ENCODE assay signal across 28 mouse cellular contexts in genomic region chr10:77798164-77798920, GRCm38 (mm10). TPM values are rescaled to one million over a fixed set of nuclear protein-coding genes. Genes with fewer than 3 reads are reported as not detected.
A peak's percentile ranks its signal among the peaks of the same experiment; 100 is the strongest.
DNase-seq lines count a peak whose midpoint lies in the region; ATAC-seq and TF ChIP-seq lines count a peak whose summit lies in the region.
"Not testable (repeated sequence)": the region's sequence is repeated elsewhere in the genome, so short reads cannot be mapped to it uniquely, and the experiment has no call there.
"Had no signal": no experiment of that assay in that cellular context is flagged by ENCODE, and none has a peak within 500 bp of the region (broad histone marks: within the 10 kb centered on the region; RNA-seq: fewer than 3 reads in every experiment).

No protein-coding gene starts in this region.

- not testable (repeated sequence) for TF ChIP-seq CTCF in heart, postnatal 0 days (IDR thresholded peaks at IDR 0.05; ENCODE audit: low read depth)

- not testable (repeated sequence) for TF ChIP-seq EP300 in heart, postnatal 0 days (IDR thresholded peaks at IDR 0.05; ENCODE audit: low read depth)

- not testable (repeated sequence) for H3K4me2 ChIP-seq in forebrain, embryonic 11.5 days (ENCODE audit: low read depth, low read length, severe bottlenecking); heart, postnatal 0 days (ENCODE audit: low read depth, low read length); hindbrain, embryonic 12.5 days (replicated peaks); midbrain, embryonic 14.5 days (ENCODE audit: low read length)

- not testable (repeated sequence) for H3K9ac ChIP-seq in forebrain, embryonic 11.5 days (ENCODE audit: low read length); heart, postnatal 0 days (replicated peaks; ENCODE audit: low read depth, low read length); hindbrain, embryonic 12.5 days; midbrain, embryonic 14.5 days (replicated peaks; ENCODE audit: low read length)

- 28% methylated on average over 3 of the region's 3 CpGs for WGBS in forebrain, embryonic 11.5 days
- WGBS in heart, postnatal 0 days = 30% methylated on average over 3 of the region's 3 CpGs
- 37% methylated on average over 3 of the region's 3 CpGs for WGBS in hindbrain, embryonic 12.5 days
- WGBS in midbrain, embryonic 14.5 days = 45% methylated on average over 3 of the region's 3 CpGs

- not testable (repeated sequence) for ATAC-seq in forebrain, embryonic 11.5 days (replicated peaks; ENCODE audit: low FRiP score); hindbrain, embryonic 12.5 days (ENCODE audit: low FRiP score); midbrain, embryonic 14.5 days (ENCODE audit: low FRiP score, low TSS enrichment)
- ATAC-seq in heart, postnatal 0 days (ENCODE audit: insufficient read depth, low read depth) = peak; percentile 17; the same call in 1 of the 2 replicates

- not testable (repeated sequence) for H3K4me1 ChIP-seq in forebrain, embryonic 11.5 days (replicated peaks; ENCODE audit: control insufficient read depth, insufficient read depth, low read length); heart, postnatal 0 days (ENCODE audit: control insufficient read depth, insufficient read depth); midbrain, embryonic 14.5 days (ENCODE audit: control insufficient read depth, insufficient read depth, low read length)
- peaks cover 14% of the 10 kb centered on the region for H3K4me1 ChIP-seq in hindbrain, embryonic 12.5 days

- peak; percentile 48 for DNase-seq in cerebellum, adult 11-12 months
- DNase-seq in forebrain, embryonic 11.5 days (ENCODE audit: low spot score); heart, postnatal 0 days (ENCODE audit: low spot score); midbrain, embryonic 14.5 days: not testable (repeated sequence)
- peak; percentile 91 for DNase-seq in heart, adult 11 months
- peak; percentile 20 for DNase-seq in lung, postnatal 10 days

- H3K36me3 ChIP-seq in forebrain, embryonic 11.5 days (ENCODE audit: control insufficient read depth, insufficient read depth, low read length); heart, postnatal 0 days (replicated peaks; ENCODE audit: control insufficient read depth, insufficient read depth, low read length); hindbrain, embryonic 12.5 days; midbrain, embryonic 14.5 days (ENCODE audit: control insufficient read depth, insufficient read depth, low read length): not testable (repeated sequence)

- H3K4me3 ChIP-seq in forebrain, embryonic 11.5 days (ENCODE audit: low read depth, low read length); heart, postnatal 0 days (ENCODE audit: low read depth, low read length); hindbrain, embryonic 12.5 days; midbrain, embryonic 14.5 days (replicated peaks; ENCODE audit: low read depth, low read length): not testable (repeated sequence)

- peak overlapping the region; percentile 14 for H3K27ac ChIP-seq in forebrain, embryonic 11.5 days (ENCODE audit: low read depth, low read length)
- not testable (repeated sequence) for H3K27ac ChIP-seq in heart, postnatal 0 days (ENCODE audit: low read depth)
- peak overlapping the region; percentile 40; the same call in 1 of the 2 replicates for H3K27ac ChIP-seq in hindbrain, embryonic 12.5 days
- H3K27ac ChIP-seq in midbrain, embryonic 14.5 days (replicated peaks; ENCODE audit: low read depth, low read length) = peak overlapping the region; percentile 37; the same call in 1 of the 2 replicates

- H3K9me3 ChIP-seq in forebrain, embryonic 11.5 days (ENCODE audit: control insufficient read depth, low read length); heart, postnatal 0 days (replicated peaks; ENCODE audit: control insufficient read depth, low read length); hindbrain, embryonic 12.5 days (replicated peaks); midbrain, embryonic 14.5 days (ENCODE audit: control insufficient read depth, low read length): not testable (repeated sequence)

- H3K27me3 ChIP-seq in forebrain, embryonic 11.5 days (ENCODE audit: control insufficient read depth, insufficient read depth, low read length); heart, postnatal 0 days (ENCODE audit: control insufficient read depth, insufficient read depth, low read length); hindbrain, embryonic 12.5 days; midbrain, embryonic 14.5 days (ENCODE audit: control insufficient read depth, insufficient read depth, low read length): not testable (repeated sequence)

RNA-seq across cellular contexts. Expression of gene Gm19668, which starts 0.6 kb away (rescaled TPM):
- not detected in 2 replicates for polyA plus RNA-seq in forebrain, embryonic 11.5 days (2014; fragmentation: Nextera tagmentation; extraction: Ambion mirVana)
- total RNA-seq in heart, postnatal 0 days (2014; rRNA removed; ENCODE audit: low replicate concordance) = not detected in 2 replicates
- not detected in 2 replicates for polyA plus RNA-seq in heart, postnatal 0 days (2015; fragmentation: Nextera tagmentation; extraction: Ambion mirVana)
- polyA plus RNA-seq in hindbrain, embryonic 12.5 days (2016; fragmentation: Nextera tagmentation; extraction: Ambion mirVana) = not detected in 2 replicates
- polyA plus RNA-seq in midbrain, embryonic 14.5 days (2014; fragmentation: Nextera tagmentation; extraction: Ambion mirVana) = not detected in 2 replicates
- total RNA-seq: adrenal gland, postnatal 25 days; common myeloid progenitor, adult 5-6 weeks; ES-E14; gastrocnemius, adult 8-10 months; layer of hippocampus, postnatal 10 days; left cerebral cortex, adult 2 months; left cerebral cortex, postnatal 36 days; neutrophil, adult 5-6 weeks had no signal
- polyA plus RNA-seq: gonadal fat pad, adult 2 months; heart, embryonic 12.5 days; hindbrain, embryonic 14.5 days; inflammation-experienced regulatory T-cells, adult 6 months; kidney, embryonic 16.5 days; limb, embryonic 15.5 days; liver, embryonic 14.5 days; lung, embryonic 16.5 days; macrophage; midbrain, embryonic 15.5 days; small intestine, adult 2 months; stomach, embryonic 16.5 days had no signal

RNA-seq across cellular contexts. Expression of gene Gm9639, which starts 3.5 kb away (rescaled TPM):
- not detected in 2 replicates for polyA plus RNA-seq in forebrain, embryonic 11.5 days (2014; fragmentation: Nextera tagmentation; extraction: Ambion mirVana)
- not detected in 2 replicates for total RNA-seq in heart, postnatal 0 days (2014; rRNA removed; ENCODE audit: low replicate concordance)
- polyA plus RNA-seq in heart, postnatal 0 days (2015; fragmentation: Nextera tagmentation; extraction: Ambion mirVana) = not detected in 2 replicates
- polyA plus RNA-seq in hindbrain, embryonic 12.5 days (2016; fragmentation: Nextera tagmentation; extraction: Ambion mirVana) = not detected in 2 replicates
- polyA plus RNA-seq in midbrain, embryonic 14.5 days (2014; fragmentation: Nextera tagmentation; extraction: Ambion mirVana) = not detected in 2 replicates
- total RNA-seq: adrenal gland, postnatal 25 days; common myeloid progenitor, adult 5-6 weeks; ES-E14; gastrocnemius, adult 8-10 months; layer of hippocampus, postnatal 10 days; left cerebral cortex, adult 2 months; left cerebral cortex, postnatal 36 days; neutrophil, adult 5-6 weeks had no signal
- polyA plus RNA-seq: gonadal fat pad, adult 2 months; heart, embryonic 12.5 days; hindbrain, embryonic 14.5 days; inflammation-experienced regulatory T-cells, adult 6 months; kidney, embryonic 16.5 days; limb, embryonic 15.5 days; liver, embryonic 14.5 days; lung, embryonic 16.5 days; macrophage; midbrain, embryonic 15.5 days; small intestine, adult 2 months; stomach, embryonic 16.5 days had no signal

RNA-seq across cellular contexts. Expression of gene Gm7137, which starts 10.3 kb away (rescaled TPM):
- not detected in 2 replicates for polyA plus RNA-seq in forebrain, embryonic 11.5 days (2014; fragmentation: Nextera tagmentation; extraction: Ambion mirVana)
- not detected in 2 replicates for total RNA-seq in heart, postnatal 0 days (2014; rRNA removed; ENCODE audit: low replicate concordance)
- polyA plus RNA-seq in heart, postnatal 0 days (2015; fragmentation: Nextera tagmentation; extraction: Ambion mirVana) = not detected in 2 replicates
- not detected in 2 replicates for polyA plus RNA-seq in hindbrain, embryonic 12.5 days (2016; fragmentation: Nextera tagmentation; extraction: Ambion mirVana)
- polyA plus RNA-seq in midbrain, embryonic 14.5 days (2014; fragmentation: Nextera tagmentation; extraction: Ambion mirVana) = not detected in 2 replicates
- total RNA-seq: adrenal gland, postnatal 25 days; common myeloid progenitor, adult 5-6 weeks; ES-E14; gastrocnemius, adult 8-10 months; layer of hippocampus, postnatal 10 days; left cerebral cortex, adult 2 months; left cerebral cortex, postnatal 36 days; neutrophil, adult 5-6 weeks had no signal
- polyA plus RNA-seq: embryonic facial prominence, embryonic 15.5 days; gonadal fat pad, adult 2 months; heart, embryonic 12.5 days; hindbrain, embryonic 14.5 days; inflammation-experienced regulatory T-cells, adult 6 months; kidney, embryonic 16.5 days; limb, embryonic 15.5 days; liver, embryonic 14.5 days; lung, embryonic 16.5 days; macrophage; midbrain, embryonic 15.5 days; small intestine, adult 2 months; stomach, embryonic 16.5 days had no signal

RNA-seq across cellular contexts. Expression of gene Gm9507, which starts 13.3 kb away (rescaled TPM):
- not detected in 2 replicates for polyA plus RNA-seq in forebrain, embryonic 11.5 days (2014; fragmentation: Nextera tagmentation; extraction: Ambion mirVana)
- total RNA-seq in heart, postnatal 0 days (2014; rRNA removed; ENCODE audit: low replicate concordance) = not detected in 2 replicates
- not detected in 2 replicates for polyA plus RNA-seq in heart, postnatal 0 days (2015; fragmentation: Nextera tagmentation; extraction: Ambion mirVana)
- polyA plus RNA-seq in hindbrain, embryonic 12.5 days (2016; fragmentation: Nextera tagmentation; extraction: Ambion mirVana) = not detected in 2 replicates
- not detected in 2 replicates for polyA plus RNA-seq in midbrain, embryonic 14.5 days (2014; fragmentation: Nextera tagmentation; extraction: Ambion mirVana)
- total RNA-seq: adrenal gland, postnatal 25 days; common myeloid progenitor, adult 5-6 weeks; ES-E14; gastrocnemius, adult 8-10 months; layer of hippocampus, postnatal 10 days; left cerebral cortex, adult 2 months; left cerebral cortex, postnatal 36 days; neutrophil, adult 5-6 weeks had no signal
- polyA plus RNA-seq: gonadal fat pad, adult 2 months; heart, embryonic 12.5 days; hindbrain, embryonic 14.5 days; inflammation-experienced regulatory T-cells, adult 6 months; kidney, embryonic 16.5 days; limb, embryonic 15.5 days; liver, embryonic 14.5 days; lung, embryonic 16.5 days; macrophage; midbrain, embryonic 15.5 days; small intestine, adult 2 months; stomach, embryonic 16.5 days had no signal

RNA-seq across cellular contexts. Expression of gene Gm3250, which starts 16.0 kb away (rescaled TPM):
- not detected in 2 replicates for polyA plus RNA-seq in forebrain, embryonic 11.5 days (2014; fragmentation: Nextera tagmentation; extraction: Ambion mirVana)
- not detected in 2 replicates for total RNA-seq in heart, postnatal 0 days (2014; rRNA removed; ENCODE audit: low replicate concordance)
- polyA plus RNA-seq in heart, postnatal 0 days (2015; fragmentation: Nextera tagmentation; extraction: Ambion mirVana) = not detected in 2 replicates
- polyA plus RNA-seq in hindbrain, embryonic 12.5 days (2016; fragmentation: Nextera tagmentation; extraction: Ambion mirVana) = not detected in 2 replicates
- not detected in 2 replicates for polyA plus RNA-seq in midbrain, embryonic 14.5 days (2014; fragmentation: Nextera tagmentation; extraction: Ambion mirVana)
- total RNA-seq: adrenal gland, postnatal 25 days; common myeloid progenitor, adult 5-6 weeks; ES-E14; gastrocnemius, adult 8-10 months; layer of hippocampus, postnatal 10 days; left cerebral cortex, adult 2 months; left cerebral cortex, postnatal 36 days; neutrophil, adult 5-6 weeks had no signal
- polyA plus RNA-seq: embryonic facial prominence, embryonic 15.5 days; gonadal fat pad, adult 2 months; heart, embryonic 12.5 days; hindbrain, embryonic 14.5 days; inflammation-experienced regulatory T-cells, adult 6 months; kidney, embryonic 16.5 days; limb, embryonic 15.5 days; liver, embryonic 14.5 days; lung, embryonic 16.5 days; macrophage; midbrain, embryonic 15.5 days; small intestine, adult 2 months; stomach, embryonic 16.5 days had no signal
